Mouse (Mus musculus) 3134 (cell line): ENCODE data around the gene Aox2.
A peak's percentile ranks its signal among the peaks of the same experiment; 100 is the strongest.

ENCODE experiments used
- DNase-seq: peaks from one replicate; pipeline ENCODE4 v3.0.0-alpha.2; 2011; ENCODE audit warnings: low spot score; ENCODE audit not compliant: insufficient read length; ENCODE audit errors: extremely low read depth

The Aox2 gene

DNA sequence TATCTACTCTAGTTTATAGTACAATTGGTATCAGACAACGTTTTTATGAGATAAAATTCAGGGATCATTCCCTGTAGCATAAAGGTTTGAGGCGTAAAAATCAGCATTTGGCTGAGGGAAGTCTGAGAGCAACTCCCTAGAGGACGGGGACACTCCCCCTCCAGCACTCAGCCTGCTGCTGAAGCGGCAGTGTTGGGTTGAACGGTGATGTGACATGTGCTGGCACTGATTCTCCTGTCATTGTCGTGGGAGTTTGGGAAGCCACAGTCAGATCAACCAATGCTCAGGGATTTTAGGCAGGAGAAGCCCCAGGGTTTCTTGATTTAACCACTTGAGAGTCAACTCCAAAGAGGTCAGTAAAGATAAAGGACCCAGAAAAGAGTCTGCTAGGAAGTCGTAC lies 6.4 kb downstream of the Aox2 start:
- no peak for DNase-seq

DNA sequence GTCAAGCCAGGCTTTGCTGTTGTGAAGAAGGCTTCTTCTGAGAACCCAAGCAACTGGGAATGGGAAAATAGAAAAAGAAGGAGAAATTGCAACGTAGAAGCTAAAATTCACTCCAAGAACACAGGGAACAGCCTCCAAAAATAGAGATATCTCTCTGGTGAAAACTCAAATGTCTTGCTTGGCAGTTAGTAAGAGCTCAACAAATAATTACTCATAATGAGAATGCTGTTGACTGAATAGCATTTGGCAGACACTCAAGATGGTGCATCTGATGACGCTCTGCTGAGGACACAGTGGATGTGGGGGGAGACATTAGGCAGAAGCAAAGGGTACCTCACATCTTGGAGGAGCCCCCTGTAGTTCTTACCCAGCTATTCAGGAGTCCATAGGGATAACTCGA lies 10.0 kb downstream of the Aox2 start:
- DNase-seq = no peak

DNA sequence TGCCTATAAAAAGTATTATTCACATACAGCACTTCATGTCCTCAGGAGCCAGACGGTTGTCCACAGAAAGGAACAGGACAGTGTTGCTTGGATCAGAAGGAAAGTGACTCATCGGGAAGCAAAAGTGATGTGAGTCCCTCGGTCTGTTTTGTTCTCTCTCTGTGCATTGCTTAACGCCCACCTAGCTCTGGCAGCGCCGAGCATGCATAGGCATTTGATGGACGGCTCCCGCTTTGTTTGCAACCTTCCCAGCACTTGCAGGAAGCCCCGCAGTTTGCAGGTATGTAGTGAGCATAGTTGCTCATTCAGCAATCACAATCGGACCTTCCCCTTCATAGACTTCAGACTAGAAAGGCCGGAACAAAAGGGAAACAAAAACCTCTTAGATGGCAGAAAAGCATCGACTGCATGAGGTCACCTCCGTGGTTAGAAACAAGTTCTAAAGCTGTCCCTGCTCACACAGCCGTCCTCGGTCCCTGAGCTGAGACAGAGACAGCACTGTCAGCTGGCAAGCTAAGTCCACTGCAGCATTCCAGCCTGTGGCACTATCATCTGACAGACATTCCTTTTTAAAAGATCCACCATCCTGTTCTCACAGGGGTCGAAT lies 11.8 kb downstream of the Aox2 start:
- DNase-seq = no peak

DNA sequence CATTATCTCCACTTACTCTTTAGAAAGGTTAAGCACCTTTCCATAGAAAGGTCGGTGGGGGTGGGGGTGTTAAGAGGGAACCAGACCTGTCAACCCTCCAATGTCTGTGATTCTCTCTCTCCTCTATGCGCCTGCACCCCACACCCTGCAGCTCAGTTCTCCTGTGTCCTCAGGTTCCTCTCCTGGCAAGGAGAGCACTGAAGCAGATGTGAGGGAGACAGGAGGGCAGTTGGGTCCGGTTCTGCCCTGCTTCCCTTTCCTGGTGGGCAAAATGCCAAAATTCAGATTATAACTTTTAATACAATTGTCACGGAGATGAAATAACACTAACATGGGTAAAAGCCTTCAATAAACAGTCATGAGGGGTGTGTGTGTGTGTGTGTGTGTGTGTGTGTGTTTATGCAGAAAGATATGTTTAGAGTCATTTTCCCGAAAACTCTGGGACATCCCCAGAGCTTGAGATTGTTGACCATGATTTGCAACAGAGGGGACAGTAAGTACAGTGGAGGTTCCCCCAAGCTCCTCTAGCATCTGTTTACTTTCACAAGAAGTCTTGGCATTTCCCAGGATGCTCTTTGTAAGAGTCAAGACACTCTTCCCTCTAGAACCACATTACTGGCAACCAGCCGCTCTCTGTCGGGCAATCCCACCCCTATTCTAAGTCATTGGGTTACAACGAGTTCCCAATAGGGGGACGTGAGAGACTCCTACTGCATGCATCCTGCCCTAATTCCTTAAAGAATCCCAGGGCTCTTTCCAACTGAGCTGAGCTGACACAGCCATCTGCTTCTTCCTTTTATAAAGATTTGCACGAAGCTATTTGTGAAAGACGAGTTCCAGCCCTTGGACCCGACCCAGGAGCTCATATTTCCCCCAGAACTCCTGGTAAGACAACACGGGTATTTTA lies 13.5 kb downstream of the Aox2 start:
- DNase-seq = no peak

DNA sequence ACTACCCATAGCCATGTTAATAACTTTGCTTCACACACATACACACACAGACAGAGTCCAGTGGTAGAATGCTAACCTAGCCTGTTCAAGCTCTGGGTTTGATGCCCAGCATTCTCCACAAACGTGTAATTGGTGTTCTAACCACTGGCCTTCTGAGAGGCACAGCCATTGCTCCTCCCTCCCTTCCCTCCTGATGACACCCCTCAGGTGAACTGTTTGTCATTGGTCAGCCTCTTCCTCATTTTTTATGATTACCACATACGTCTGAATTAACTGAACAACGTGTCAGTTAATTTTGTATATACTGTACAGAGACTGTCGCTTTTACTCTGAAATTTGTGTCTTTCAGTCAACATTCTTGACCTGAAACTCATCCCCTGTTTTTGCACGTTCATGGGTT lies 16.6 kb downstream of the Aox2 start:
- DNase-seq = no peak

DNA sequence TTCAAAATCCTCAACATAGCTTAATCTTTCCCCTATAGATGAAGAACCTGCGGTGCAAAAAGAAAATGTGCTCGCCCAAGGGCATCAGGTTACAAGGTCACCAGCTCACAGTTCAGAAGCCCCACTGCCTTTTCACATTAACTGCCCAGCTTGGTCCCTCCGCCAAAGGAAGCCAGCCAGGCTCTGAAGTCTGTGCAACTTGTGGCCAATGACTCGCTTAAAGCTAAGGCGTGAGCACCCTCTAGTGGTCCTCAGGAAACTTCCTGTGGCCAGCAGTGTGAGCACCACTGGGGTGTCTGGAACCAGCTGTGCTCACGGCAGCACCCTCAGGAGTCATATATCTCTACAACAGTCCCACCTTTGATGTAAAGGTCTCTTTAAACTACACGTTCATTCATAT lies 18.2 kb downstream of the Aox2 start:
- DNase-seq = peak; percentile 43

DNA sequence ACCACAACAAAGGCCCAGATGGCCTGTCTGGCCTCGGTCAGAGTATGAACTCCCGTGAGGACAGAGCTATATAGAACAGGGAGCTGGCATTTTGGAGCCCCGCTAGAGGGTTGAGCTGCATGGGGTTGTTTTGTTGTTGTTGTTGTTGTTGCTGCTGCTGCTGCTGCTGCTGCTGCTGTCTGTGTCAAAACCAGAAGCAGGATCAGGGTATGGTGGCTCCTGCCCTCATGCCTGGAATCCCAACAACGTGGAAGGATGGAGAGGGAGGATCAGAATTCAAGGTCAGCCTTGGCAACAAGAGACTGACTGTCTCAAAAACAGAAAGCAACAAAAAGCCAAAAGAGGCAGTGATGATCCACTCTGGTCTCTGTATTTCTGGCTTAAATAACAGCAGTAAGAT lies 18.7 kb downstream of the Aox2 start:
- no peak for DNase-seq

DNA sequence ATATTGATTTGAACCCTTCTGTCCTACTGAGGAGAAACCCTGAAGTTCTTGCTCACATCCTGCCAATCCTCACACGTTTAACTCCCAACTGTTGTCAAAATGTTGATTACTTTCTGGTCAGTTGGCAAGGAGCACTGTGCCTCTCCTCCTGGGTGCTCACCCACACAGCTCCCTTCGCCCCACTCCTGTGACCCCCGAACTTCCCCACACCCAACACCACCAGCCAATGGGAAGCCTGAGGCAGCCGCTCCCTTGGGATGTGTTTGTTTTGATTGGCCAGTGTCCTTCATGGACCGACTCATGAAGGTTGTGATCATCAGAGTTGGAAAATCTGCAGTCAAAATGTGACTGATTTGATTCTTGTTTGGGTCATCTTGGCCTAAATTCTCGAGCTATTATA lies 20.2 kb downstream of the Aox2 start:
- DNase-seq = peak; percentile 53

DNA sequence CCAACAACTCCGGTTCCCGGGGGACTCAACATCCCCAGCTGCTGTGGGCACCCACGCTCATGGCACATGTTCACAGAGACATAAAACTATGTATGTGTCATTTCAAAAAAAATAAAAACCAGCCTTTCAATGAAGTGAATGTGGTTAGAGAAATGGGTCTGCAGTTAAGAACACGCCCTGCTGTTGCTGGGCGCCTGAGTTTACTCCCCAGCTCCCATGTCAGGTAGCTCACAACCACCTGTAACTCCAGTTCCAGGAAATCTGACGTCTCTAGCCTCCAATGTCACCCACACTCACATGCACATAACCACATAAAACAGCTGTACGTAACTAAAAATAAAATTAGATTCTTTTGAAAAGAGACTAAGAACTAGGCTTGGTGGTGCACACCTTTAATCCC lies 22.9 kb downstream of the Aox2 start:
- DNase-seq = no peak

DNA sequence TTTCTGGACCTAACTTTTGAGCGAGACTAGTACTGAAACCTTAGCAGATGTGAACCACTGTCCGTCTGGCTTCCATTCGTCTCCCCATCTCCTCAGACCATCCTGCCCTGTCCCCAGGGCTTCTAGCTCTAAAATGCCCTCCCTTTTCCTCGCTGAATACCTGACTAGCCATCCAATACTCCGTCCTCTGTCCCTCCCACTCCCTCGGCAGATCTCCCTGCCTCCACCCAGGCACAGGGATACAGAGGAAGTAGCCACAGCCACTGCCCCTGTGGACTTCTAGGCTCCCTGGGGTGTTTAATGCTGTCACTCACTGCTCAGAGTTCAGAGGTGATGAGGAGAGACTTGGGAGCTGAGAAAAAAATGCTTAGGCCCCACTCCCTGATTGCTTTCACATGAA lies 23.9 kb downstream of the Aox2 start:
- DNase-seq = no peak

DNA sequence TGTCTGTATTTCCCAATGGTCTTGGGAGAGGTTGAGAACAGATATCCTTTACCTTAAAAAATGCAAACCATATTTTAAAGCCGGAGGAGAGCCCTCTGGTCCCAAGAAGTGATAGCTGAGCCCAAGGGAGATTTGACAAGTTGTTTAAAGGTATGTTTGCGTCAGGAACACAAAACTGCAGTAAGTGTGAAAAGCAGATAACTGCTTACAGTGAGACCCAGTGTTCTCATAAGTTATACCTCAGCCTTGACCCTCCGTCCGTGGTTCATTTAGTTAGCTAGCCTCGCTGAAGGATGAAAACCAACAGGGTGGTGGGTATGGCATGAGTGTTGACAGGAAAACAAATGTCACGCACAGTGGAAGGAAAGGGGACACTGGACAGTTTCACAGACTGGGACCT lies 24.9 kb downstream of the Aox2 start:
- no peak for DNase-seq

DNA sequence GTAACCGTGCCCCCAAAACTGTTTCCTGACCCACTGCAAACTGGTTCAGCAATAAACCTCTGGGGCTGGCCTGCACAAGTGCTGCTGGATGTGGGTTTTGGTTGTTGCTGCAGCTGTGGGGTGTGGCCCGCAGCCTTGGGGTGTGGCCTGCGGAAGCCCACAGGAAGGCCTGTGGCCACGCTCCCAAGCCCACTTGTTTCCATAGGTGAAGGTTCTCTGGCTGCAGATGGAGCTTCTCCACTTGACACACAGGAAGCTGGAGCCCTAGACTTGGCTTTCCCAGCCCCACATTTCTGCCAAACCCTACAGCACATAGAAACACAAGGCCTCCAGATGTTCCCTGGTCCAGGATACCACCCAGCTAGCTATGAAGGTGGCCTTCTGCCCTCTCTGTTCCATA lies 25.6 kb downstream of the Aox2 start:
- DNase-seq = peak; percentile 83

DNA sequence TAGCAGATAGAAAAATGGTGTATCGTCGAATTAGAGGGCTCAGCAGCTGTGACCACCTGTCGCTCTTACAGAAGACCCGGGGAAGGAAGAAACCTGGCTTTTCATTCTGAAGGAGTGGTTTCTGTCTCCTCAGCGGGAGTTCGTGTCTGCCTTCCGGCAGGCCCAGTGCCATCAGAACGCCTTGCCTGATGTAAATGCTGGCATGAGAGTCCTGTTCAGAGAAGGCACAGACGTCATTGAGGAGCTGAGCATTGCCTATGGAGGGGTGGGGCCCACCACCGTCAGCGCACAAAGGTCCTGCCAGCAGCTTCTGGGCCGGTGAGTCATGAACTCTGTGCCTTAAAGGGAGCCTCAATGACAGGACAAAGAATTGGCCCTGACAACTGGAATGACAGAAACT lies 26.2 kb downstream of the Aox2 start:
- peak; percentile 87 for DNase-seq

DNA sequence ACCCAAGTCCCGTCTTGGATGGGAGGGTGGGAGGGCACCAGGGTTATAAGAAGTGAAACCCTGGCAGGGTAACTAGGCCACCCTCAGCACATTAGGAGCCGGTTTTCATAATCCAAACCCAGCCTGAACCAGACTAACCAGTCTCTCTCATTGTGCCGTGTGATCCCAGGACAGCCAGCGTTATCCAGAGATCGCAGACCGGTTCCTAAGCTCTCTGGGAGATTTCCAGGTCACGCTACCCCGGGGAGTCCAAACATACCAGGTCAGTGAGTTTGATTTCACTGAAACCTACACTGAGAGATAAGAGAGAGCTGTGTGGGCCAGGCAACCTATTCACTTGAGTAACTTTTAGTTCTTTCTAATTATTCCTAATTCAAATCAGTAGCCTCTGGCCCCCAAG lies 29.1 kb downstream of the Aox2 start:
- no peak for DNase-seq

DNA sequence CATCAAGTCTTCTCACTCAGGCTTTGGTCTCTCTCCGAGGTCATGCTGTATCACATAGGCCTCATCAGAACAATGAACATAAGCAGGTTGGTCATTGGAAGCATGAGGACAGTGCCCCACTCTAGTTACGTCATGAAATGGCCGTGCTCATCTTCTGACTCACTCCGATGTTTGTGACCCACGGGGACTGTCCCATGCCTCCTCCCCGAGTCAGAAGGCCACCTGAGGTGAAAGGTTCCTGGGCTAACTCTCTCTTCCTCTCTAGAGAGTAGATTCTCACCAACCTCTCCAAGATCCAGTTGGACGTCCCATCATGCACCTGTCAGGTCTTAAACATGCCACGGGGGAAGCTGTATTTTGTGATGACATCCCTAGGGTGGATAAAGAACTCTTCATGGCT lies 30.5 kb downstream of the Aox2 start:
- no peak for DNase-seq

DNA sequence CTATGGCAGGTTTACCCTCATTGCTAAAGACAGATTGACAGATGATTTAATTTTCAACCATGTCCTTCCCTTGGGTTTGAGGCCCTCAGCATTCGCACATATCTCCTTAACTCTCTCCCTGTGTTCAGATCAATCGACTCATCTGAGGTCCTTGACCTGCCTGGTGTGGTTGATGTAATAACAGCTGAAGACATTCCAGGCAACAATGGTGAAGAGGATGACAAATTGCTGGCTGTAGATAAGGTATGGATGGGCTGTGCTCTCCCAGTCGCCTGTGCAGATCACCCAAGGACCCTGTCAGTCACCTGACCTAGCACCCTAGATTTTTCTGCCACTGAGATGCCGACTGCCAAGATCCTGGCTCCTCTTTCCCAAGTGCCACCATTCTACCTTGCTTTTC lies 31.7 kb downstream of the Aox2 start:
- no peak for DNase-seq

DNA sequence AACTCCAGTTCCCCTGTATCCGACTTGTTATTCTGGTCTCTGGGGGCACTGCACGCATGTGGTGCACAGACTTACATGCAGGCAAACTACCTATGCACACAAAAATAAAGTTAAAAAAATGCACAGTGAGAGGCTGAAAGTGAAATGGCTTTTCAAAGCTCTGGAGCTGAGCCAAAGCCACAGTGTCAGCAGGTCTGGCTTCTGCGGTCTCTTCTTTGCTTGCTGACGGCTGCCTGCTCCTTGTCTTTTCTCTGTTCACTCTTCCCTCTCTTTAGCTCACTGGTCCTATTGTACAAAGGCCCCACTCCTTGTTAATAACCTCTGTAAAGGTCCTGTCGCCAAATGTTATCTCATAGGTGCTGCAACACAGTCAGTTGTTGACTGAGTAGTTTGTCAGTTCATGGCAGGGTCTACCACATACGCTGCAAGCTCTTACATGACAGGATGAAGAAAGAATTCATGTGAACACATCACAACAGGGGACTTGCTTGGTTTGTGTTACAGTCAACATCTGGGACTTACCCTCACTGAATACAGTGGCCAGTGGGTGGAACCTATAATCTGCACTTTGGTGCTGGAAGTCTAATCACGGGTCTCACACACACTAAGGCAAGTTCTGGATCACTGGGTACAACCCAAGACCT lies 33.2 kb downstream of the Aox2 start:
- DNase-seq = no peak

DNA sequence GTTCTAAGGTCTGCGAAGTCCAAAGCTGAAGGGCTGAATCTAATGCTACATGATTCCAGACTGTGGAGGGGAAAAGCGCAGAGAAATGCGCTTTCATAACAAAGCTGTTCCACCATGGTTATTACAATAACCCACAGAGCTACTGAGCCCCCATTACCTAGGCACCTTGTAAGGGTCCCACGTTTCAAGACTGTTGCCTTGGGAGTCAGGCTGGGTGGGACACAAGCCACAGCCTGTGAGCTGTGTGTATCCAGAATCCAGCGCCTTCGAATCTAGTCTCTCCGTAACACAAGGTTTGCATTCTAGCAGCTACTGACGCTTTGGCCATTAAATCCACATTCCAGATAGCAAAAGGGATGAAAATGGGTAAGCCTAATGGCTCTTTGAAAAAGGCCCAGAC lies 35.0 kb downstream of the Aox2 start:
- no peak for DNase-seq

DNA sequence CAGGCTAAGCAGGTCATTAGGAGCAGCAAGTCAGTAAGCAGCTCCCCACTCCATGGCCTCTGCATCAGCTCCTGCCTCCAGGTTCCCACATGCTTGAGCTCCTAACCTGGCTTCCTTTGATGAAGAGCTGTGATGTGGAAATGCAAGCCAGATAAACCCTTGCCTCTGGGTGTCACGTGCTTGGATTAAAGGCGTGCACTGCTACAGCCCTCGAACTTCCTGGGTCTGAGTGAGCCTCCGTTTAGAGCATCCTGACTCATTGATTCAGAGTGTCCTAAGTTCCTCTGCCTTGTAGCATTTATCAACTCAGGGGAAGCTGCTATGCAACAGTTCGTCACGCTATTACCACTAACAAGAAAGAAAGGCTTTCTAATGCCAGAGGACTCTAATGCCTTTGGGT lies 37.4 kb downstream of the Aox2 start:
- DNase-seq = no peak

DNA sequence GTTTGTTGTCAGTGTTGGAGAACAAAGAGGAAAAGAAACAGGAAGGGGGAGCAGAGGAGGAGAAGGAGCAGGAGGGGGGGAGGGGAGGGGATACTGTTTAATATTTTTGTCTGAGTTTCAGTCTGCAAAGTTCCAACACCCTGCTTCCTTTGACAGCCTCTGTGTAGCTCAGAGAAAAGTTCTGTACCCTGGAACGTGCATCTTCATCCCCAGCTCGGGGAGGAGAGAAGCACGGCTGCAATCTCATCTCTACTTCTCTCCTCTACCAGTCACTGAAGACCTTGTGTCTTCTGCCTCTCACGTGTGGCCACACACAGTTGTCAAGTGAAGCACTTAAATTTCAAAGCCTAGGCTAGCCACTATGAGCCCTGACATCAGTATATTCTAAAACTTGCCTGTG lies 55.1 kb downstream of the Aox2 start:
- no peak for DNase-seq

DNA sequence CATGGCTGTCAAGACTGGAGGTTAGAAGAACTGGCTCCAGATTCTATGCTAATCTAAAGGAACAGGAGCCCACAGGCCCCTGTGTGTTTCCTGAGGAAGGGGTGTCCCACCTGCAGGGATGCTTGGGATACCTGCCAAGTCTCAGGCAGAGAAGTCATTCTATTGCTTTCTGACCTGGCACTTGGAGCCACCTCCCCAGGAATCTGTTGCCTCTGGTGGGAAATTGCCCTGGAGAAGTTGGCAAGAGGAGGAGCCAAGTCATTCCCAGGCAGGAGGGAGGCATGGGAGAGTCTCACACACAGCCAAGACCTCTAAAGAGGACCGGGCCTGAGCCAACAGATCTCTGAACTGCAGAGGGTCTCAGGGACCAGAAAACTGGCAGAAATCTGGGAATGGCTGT lies 61.8 kb downstream of the Aox2 start:
- no peak for DNase-seq

DNA sequence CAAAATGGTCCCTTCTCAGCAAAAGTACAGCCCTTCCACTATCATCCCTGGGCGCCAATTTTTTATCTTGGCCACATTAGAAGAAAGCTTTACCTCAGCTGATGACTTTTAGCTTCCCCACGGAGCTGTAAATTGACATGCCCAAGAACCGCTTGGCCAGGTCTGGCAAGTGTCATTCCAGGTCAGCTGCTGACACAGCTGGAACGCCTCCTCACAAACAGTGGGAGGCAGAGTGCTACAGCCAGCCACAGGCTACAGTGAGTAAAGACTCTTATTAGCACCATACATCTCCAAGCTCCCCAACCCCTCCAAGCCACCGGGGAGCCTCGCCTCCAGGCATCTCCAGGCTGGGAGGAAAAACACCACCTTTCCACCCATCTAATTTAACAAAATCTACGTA lies 63.5 kb downstream of the Aox2 start:
- no peak for DNase-seq
